Mouse (Mus musculus) forebrain, postnatal 0 days (tissue): ENCODE measurements at regions not wholly inside any gene's neighbourhood (a gene's known extent, or its start where the extent isn't known, plus 50 kb on each side); places are given as distances from the start of the nearest gene placed in this dataset.

Experiments
- ATAC-seq: fragments of 200-750 bp; cut with Nextera tagmentation; 2 replicates; pipeline ENCODE4 v1.8.0; 2017; ENCODE audit warnings: mild to moderate bottlenecking, moderate library complexity
- DNase-seq: peaks from one replicate; pipeline ENCODE4 v3.0.0-alpha.2; 2015
- H3K27ac ChIP-seq: fragments of 300-500 bp; sonication (generic); 2 replicates; pipeline ENCODE4 v1.5.1; 2014; ENCODE audit warnings: low read depth, mild to moderate bottlenecking, antibody characterized with exemption, low read length, moderate library complexity, mixed read lengths
- H3K27me3 ChIP-seq: fragments of 300-500 bp; sonication (generic); 2 replicates; pipeline ENCODE4 v1.6.1; 2014; ENCODE audit warnings: mild to moderate bottlenecking, low read length, mixed read lengths; ENCODE audit not compliant: insufficient read depth
- H3K36me3 ChIP-seq: fragments of 300-500 bp; sonication (generic); 2 replicates; pipeline ENCODE4 v1.6.1; 2014; ENCODE audit warnings: mild to moderate bottlenecking, moderate library complexity; ENCODE audit not compliant: insufficient read depth
- H3K4me1 ChIP-seq: fragments of 300-500 bp; sonication (generic); 2 replicates; pipeline ENCODE4 v1.6.1; 2014; ENCODE audit warnings: antibody characterized with exemption; ENCODE audit not compliant: insufficient read depth
- H3K4me2 ChIP-seq: fragments of 300-500 bp; sonication (generic); 2 replicates; pipeline ENCODE4 v1.6.1; 2014; ENCODE audit warnings: low read depth, mild to moderate bottlenecking, moderate library complexity
- H3K4me3 ChIP-seq: fragments of 300-500 bp; sonication (generic); 2 replicates; pipeline ENCODE4 v1.5.1; 2014; ENCODE audit warnings: low read depth, low read length, mixed read lengths
- H3K9ac ChIP-seq: fragments of 300-500 bp; sonication (generic); 2 replicates; pipeline ENCODE4 v1.6.1; 2014; ENCODE audit warnings: mild to moderate bottlenecking
- H3K9me3 ChIP-seq: fragments of 300-500 bp; sonication (generic); 2 replicates; pipeline ENCODE4 v1.6.1; 2016; ENCODE audit warnings: low read length
- CTCF ChIP-seq: sonication (generic); IDR thresholded peaks from 2 replicates; pipeline ENCODE4 v1.5.1; 2016; ENCODE audit warnings: antibody characterized with exemption, control low read depth, low read depth
- WGBS: fragments of 180-500 bp; shearing (Covaris S2); extraction: QIAGEN DNeasy Blood & Tissue Kit; methylation state at CpG from one replicate; pipeline ENCODE4 v1.1.7; 2014; 5-methylcytosine and 5-hydroxymethylcytosine counted together

DNA sequence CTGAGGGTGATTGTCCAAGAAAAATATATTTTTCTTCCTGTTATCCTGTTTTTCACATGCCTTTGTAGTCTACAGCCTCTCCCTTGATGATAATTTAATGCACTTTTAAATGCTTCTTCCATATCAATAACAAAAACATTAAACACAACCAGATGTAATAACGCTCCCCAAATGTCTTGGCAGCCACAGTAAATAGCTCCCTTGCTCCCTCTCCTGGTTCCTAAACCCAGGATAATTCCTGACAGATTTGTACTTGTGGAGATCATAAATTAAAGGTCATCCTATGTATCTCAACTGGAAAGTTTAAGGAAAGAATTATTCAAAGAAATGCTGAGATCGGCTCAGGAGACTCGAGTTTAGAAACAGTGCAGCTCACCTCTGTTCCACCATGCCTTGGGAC lies 306.6 kb downstream of the Arl4a start:
- ATAC-seq: no peak
- no peak overlapping the region for H3K4me2 ChIP-seq
- no peak overlapping the region for H3K9ac ChIP-seq
- no peak overlapping the region for H3K27ac ChIP-seq
- DNase-seq: no peak
- peak; percentile 40 for TF ChIP-seq CTCF
- H3K27me3 ChIP-seq: no peaks in the 10 kb centered on the region
- H3K4me1 ChIP-seq: no peaks in the 10 kb centered on the region
- no peaks in the 10 kb centered on the region for H3K36me3 ChIP-seq
- no peaks in the 10 kb centered on the region for H3K9me3 ChIP-seq
- no peak overlapping the region for H3K4me3 ChIP-seq
- WGBS: 79% methylated on average over 3 of the region's 3 CpGs

DNA sequence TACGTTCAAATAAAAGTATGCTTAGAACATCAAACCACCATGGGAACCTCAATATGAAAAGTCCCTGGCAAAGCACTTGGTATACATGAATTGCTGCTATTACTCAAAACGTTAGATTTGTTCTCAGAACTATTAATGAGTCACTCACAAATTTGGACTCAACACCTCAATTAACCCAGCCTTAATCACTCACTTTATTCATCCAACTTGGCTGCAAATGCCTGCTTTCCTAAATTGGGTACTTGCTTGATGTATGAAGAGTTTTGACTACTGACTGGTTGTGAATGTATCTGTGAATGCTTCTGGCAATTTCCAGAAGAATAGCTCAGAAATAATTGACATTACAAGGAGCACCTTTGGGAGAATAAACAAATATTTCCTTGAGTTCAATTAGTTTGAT lies 308.6 kb downstream of the Arl4a start:
- no peak for ATAC-seq
- no peak for DNase-seq
- 37% methylated on average over 2 of the region's 2 CpGs for WGBS
- no peaks in the 10 kb centered on the region for H3K36me3 ChIP-seq
- no peak overlapping the region for H3K9ac ChIP-seq
- H3K9me3 ChIP-seq: no peaks in the 10 kb centered on the region
- no peaks in the 10 kb centered on the region for H3K4me1 ChIP-seq
- H3K27me3 ChIP-seq: no peaks in the 10 kb centered on the region
- no peak overlapping the region for H3K4me2 ChIP-seq
- no peak for TF ChIP-seq CTCF
- H3K27ac ChIP-seq: no peak overlapping the region
- H3K4me3 ChIP-seq: no peak overlapping the region

DNA sequence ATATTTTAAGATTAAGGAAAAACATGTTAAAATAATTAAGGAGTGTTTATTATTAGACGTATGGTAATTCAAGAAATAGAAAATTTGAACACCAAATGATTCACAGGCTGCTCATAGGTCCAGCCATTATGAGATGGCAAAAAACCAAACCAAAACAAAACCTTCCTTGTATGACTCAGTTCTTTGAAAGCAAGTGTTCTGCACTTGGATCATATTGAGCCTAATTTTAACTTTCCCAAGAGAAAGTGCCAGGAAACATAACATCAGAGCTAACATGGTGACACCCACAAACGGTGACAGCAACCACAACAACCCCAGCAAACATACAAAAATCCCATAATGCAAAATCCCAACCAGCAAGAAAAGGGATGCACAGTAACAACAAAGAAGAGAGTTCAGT lies 313.7 kb downstream of the Arl4a start:
- no peak for TF ChIP-seq CTCF
- WGBS: 81% methylated on average over 2 of the region's 2 CpGs
- no peaks in the 10 kb centered on the region for H3K9me3 ChIP-seq

DNA sequence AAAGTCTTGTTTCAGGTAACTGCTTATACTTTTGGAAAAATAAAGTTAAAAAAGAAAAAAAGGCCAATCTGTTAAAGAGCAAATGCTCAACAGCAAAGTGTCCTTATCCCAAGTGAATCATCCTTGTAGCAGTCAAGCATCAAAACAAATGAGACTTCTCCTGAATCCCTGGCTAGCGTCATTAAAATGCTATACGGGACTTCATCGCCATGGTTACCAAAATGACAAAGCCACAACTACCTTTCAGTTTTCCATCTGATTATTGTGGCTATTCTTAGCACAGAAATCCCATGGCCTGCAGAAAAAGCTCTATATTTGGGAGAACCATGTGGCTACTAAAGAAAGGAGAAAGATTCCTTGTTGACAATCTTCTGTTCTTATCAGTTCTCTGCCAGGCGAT lies 322.7 kb downstream of the Arl4a start:
- no peak overlapping the region for H3K9ac ChIP-seq
- H3K4me2 ChIP-seq: no peak overlapping the region
- DNase-seq: peak; percentile 54
- 19% methylated on average over 4 of the region's 4 CpGs for WGBS
- peaks cover 6% of the 10 kb centered on the region; the same call in 1 of the 2 replicates for H3K4me1 ChIP-seq
- H3K9me3 ChIP-seq: no peaks in the 10 kb centered on the region
- no peaks in the 10 kb centered on the region for H3K36me3 ChIP-seq
- H3K4me3 ChIP-seq: no peak overlapping the region
- no peak overlapping the region for H3K27ac ChIP-seq
- peak; percentile 54 for ATAC-seq
- no peak for TF ChIP-seq CTCF
- no peaks in the 10 kb centered on the region for H3K27me3 ChIP-seq

More for the DNA sequence above, 313.7 kb downstream of the Arl4a start:
- Histone ChIP-seq H3K9ac (no peak overlapping the region), H3K4me2 (no peak overlapping the region), H3K36me3 (no peaks in the 10 kb centered on the region), H3K4me3 (no peak overlapping the region), H3K4me1 (no peaks in the 10 kb centered on the region), H3K27me3 (no peaks in the 10 kb centered on the region), H3K27ac (no peak overlapping the region)
- ATAC-seq: no peak
- no peak for DNase-seq

DNA sequence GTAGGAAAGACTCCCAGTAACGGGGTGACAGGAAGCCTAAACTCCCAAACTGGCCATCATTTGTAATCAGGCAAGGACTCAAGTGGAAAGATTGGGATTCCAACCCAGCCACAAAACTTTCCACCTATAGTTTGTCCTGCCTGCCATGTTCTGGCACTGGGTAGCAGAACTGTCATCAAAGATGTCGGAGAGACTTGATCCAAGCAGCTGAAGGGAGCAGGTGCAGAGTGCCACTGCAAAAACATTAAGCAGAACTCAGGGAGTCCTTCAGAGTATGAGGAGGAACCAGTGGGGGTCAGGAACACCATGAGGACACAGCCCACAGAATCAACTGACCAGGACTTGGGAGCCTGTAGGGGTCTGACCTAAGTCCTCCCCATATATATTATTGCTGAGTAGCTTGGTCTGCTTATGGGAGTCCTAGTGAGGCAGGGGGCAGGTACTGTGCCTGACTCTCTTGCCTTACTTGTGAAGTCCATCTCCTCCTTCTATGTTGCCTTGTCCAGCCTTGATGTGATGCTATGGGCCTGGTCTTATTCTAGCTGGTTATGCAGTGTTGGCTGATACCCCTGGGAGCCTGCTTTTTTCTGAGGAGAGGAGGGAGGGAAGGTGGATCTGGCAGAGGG lies 323.5 kb downstream of the Arl4a start:
- no peak for ATAC-seq
- WGBS: 75% methylated on average over 2 of the region's 2 CpGs
- TF ChIP-seq CTCF: no peak
- no peak for DNase-seq
- Histone ChIP-seq H3K27me3 (no peaks in the 10 kb centered on the region), H3K4me3 (no peak overlapping the region), H3K9ac (no peak overlapping the region), H3K36me3 (no peaks in the 10 kb centered on the region), H3K9me3 (no peaks in the 10 kb centered on the region), H3K4me1 (peaks cover 11% of the 10 kb centered on the region; the same call in 1 of the 2 replicates), H3K27ac (no peak overlapping the region), H3K4me2 (no peak overlapping the region)

DNA sequence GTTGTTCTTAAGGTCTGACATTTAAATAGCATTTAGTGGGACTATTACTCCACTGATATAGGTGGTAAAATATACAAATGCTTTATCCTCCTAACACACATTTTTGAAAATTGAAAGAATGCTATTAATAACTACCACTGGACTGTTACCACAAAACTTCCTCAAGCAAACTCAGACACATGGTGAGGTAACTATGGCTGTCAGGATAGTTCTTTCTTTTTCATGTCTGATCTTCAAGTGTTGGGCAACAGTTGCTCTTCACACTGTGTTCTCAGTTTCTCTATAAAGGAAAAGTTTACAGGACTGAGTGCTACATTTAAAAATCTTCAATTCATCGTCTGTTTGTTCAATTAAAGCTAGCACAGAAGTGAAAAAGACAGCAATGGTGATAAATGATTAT lies 326.0 kb downstream of the Arl4a start:
- TF ChIP-seq CTCF: no peak
- H3K4me1 ChIP-seq: peaks cover 11% of the 10 kb centered on the region; the same call in 1 of the 2 replicates
- H3K27ac ChIP-seq: no peak overlapping the region
- no peaks in the 10 kb centered on the region for H3K36me3 ChIP-seq
- no peak overlapping the region for H3K4me2 ChIP-seq
- 81% methylated on average over 1 of the region's 1 CpGs for WGBS
- no peak overlapping the region for H3K9ac ChIP-seq
- no peaks in the 10 kb centered on the region for H3K27me3 ChIP-seq
- DNase-seq: no peak
- H3K4me3 ChIP-seq: no peak overlapping the region
- ATAC-seq: no peak
- H3K9me3 ChIP-seq: no peaks in the 10 kb centered on the region

DNA sequence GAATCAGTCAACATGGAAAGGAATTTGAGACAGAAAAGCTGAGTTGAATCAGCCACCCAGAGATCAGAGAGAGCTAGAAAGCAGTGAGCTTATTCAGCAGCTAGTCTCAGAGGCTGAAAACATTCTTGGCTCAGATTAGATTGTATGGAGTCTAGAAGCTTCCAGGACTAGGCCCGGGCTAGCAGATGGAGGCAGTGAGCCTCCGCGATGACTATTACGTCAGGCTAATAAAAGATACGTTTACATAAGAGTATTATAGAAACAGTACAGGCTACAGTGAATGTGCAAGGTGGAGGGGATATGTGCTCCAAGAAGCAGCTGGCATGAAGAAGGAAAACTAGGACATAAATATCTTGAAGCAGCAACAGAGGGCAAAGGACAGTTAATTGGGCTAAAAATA lies 328.0 kb downstream of the Arl4a start:
- H3K27me3 ChIP-seq: no peaks in the 10 kb centered on the region
- 40% methylated on average over 5 of the region's 5 CpGs for WGBS
- TF ChIP-seq CTCF: no peak
- no peak overlapping the region for H3K4me2 ChIP-seq
- DNase-seq (no peak), ATAC-seq (no peak)
- H3K9me3 ChIP-seq: no peaks in the 10 kb centered on the region
- H3K9ac ChIP-seq: no peak overlapping the region
- no peaks in the 10 kb centered on the region for H3K36me3 ChIP-seq
- H3K4me3 ChIP-seq: no peak overlapping the region
- H3K27ac ChIP-seq: no peak overlapping the region
- 0 out of 2 replicates have a peak, but pooled peaks cover 7% of the 10 kb centered on the region for H3K4me1 ChIP-seq
